Mouse (Mus musculus) lung, embryonic 16.5 days (tissue): Measurements from ENCODE around the gene Il3. TPM values are rescaled to one million over a fixed set of nuclear protein-coding genes. Genes with fewer than 3 reads are reported as not detected.

ENCODE experiments used
- ATAC-seq: fragments of 200-750 bp; cut with Nextera tagmentation; 2 replicates; pipeline ENCODE4 v1.8.0; 2017; ENCODE audit warnings: low read depth, mild to moderate bottlenecking, moderate library complexity
- H3K27ac ChIP-seq: fragments of 300-500 bp; sonication (generic); 2 replicates; pipeline ENCODE4 v1.5.1; 2014; ENCODE audit warnings: mild to moderate bottlenecking, control low read depth, low read length
- H3K27me3 ChIP-seq: fragments of 300-500 bp; sonication (generic); 2 replicates; pipeline ENCODE4 v1.6.1; 2014; ENCODE audit warnings: low read depth, low read length, mixed read lengths; ENCODE audit not compliant: control insufficient read depth, insufficient read depth
- H3K36me3 ChIP-seq: fragments of 300-500 bp; sonication (generic); 2 replicates; pipeline ENCODE4 v1.6.1; 2014; ENCODE audit warnings: low read length; ENCODE audit not compliant: control insufficient read depth, insufficient read depth
- H3K4me1 ChIP-seq: fragments of 300-500 bp; sonication (generic); replicated peaks from 2 replicates; pipeline ENCODE4 v1.6.1; 2014; ENCODE audit warnings: low read length, mixed read lengths; ENCODE audit not compliant: control insufficient read depth, insufficient read depth
- H3K4me2 ChIP-seq: fragments of 300-500 bp; sonication (generic); 2 replicates; pipeline ENCODE4 v1.6.1; 2014; ENCODE audit warnings: low read depth, low read length, control low read depth
- H3K4me3 ChIP-seq: fragments of 300-500 bp; sonication (generic); 2 replicates; pipeline ENCODE4 v1.5.1; 2014; ENCODE audit warnings: mild to moderate bottlenecking, low read length, control low read depth
- H3K9ac ChIP-seq: fragments of 300-500 bp; sonication (generic); 2 replicates; pipeline ENCODE4 v1.6.1; 2014; ENCODE audit warnings: low read length, control low read depth
- H3K9me3 ChIP-seq: fragments of 300-500 bp; sonication (generic); 2 replicates; pipeline ENCODE4 v1.6.1; 2016; ENCODE audit warnings: low read length; ENCODE audit not compliant: control insufficient read depth
- WGBS: fragments of 180-500 bp; shearing (Covaris S2); extraction: QIAGEN DNeasy Blood & Tissue Kit; methylation state at CpG from one replicate; pipeline ENCODE4 v1.1.7; 2014; 5-methylcytosine and 5-hydroxymethylcytosine counted together
- polyA plus RNA-seq: library from polyadenylated mRNA; unstranded; fragments of >200 nt; fragmentation: Nextera tagmentation; extraction: Ambion mirVana; gene quantifications from 2 replicates; pipeline ENCODE4 v1.2.1, GENCODE M21; 2015

Il3 gene
- polyA plus RNA-seq, 1 experiment from 2014 or later: not detected

GRCm38 (mm10) chr11:54224475-54224986 lies 42.5 kb downstream of the Il3 start:
- Histone ChIP-seq H3K27ac (no peak overlapping the region), H3K9ac (no peak overlapping the region), H3K27me3 (no peaks in the 10 kb centered on the region), H3K9me3 (no peaks in the 10 kb centered on the region), H3K4me2 (no peak overlapping the region), H3K4me1 (no peaks in the 10 kb centered on the region), H3K36me3 (no peaks in the 10 kb centered on the region), H3K4me3 (no peak overlapping the region)
- no peak for ATAC-seq
- 75% methylated on average over 5 of the region's 5 CpGs for WGBS

GRCm38 (mm10) chr11:54223637-54224474 lies 43.2 kb downstream of the Il3 start:
- Histone ChIP-seq H3K27me3 (no peaks in the 10 kb centered on the region), H3K4me1 (no peaks in the 10 kb centered on the region), H3K4me3 (no peak overlapping the region), H3K4me2 (no peak overlapping the region), H3K9ac (no peak overlapping the region), H3K27ac (no peak overlapping the region), H3K36me3 (no peaks in the 10 kb centered on the region), H3K9me3 (no peaks in the 10 kb centered on the region)
- ATAC-seq: no peak
- 72% methylated on average over 9 of the region's 9 CpGs for WGBS

GRCm38 (mm10) chr11:54219903-54220740 lies 47.0 kb downstream of the Il3 start:
- no peak overlapping the region for H3K9ac ChIP-seq
- H3K4me3 ChIP-seq: no peak overlapping the region
- H3K27ac ChIP-seq: no peak overlapping the region
- H3K4me1 ChIP-seq: no peaks in the 10 kb centered on the region
- H3K9me3 ChIP-seq: no peaks in the 10 kb centered on the region
- H3K4me2 ChIP-seq: no peak overlapping the region
- H3K27me3 ChIP-seq: no peaks in the 10 kb centered on the region
- 19% methylated on average over 6 of the region's 6 CpGs for WGBS
- H3K36me3 ChIP-seq: no peaks in the 10 kb centered on the region
- ATAC-seq: no peak

DNA sequence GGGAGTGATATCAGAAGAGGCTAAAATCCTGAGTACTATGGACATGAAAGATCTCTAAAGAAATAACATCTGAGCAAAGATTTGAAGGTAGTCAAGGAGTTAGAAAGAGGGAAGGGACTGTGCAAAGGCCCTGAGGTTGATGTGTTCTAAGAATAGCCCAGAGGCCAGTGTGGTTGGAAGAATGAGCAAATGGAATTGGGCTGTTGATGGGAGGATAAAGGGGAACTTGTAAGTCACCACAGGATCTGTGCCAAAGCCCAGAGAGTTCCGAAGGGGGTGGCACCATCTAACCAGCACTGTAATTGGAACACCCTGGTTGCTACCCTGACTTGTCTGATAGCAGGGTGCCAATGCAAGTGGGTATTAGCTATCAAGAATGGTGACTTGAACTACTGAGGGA lies 47.9 kb downstream of the Il3 start:
- H3K4me3 ChIP-seq: no peak overlapping the region
- no peaks in the 10 kb centered on the region for H3K9me3 ChIP-seq
- no peak overlapping the region for H3K9ac ChIP-seq
- no peaks in the 10 kb centered on the region for H3K27me3 ChIP-seq
- ATAC-seq: no peak
- H3K4me1 ChIP-seq: no peaks in the 10 kb centered on the region
- WGBS: 84% methylated on average over 1 of the region's 1 CpGs
- no peak overlapping the region for H3K4me2 ChIP-seq
- H3K27ac ChIP-seq: no peak overlapping the region
- no peaks in the 10 kb centered on the region for H3K36me3 ChIP-seq

DNA sequence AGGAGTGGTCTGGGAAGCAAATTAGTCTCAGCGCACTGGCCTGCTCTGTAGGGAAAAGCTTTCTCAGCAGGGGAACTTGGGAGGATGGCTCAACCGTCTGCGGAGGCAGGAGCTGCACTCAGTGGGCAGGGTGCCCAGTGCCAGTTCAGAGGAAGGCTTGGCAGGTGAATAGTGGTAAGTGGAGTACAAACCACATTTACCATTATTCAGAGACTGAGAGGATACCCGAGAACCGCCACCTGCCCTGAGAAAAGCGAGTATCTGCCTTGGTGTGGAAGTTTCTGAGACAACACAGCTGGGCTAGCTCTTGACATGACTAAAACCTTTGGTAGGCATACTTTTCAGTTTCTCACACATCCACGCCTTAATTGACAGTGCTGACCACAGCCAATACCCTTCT lies 49.7 kb downstream of the Il3 start:
- 50% methylated on average over 7 of the region's 7 CpGs for WGBS
- H3K4me3 ChIP-seq: no peak overlapping the region
- H3K27ac ChIP-seq: no peak overlapping the region
- H3K27me3 ChIP-seq: no peaks in the 10 kb centered on the region
- no peak overlapping the region for H3K4me2 ChIP-seq
- H3K36me3 ChIP-seq: no peaks in the 10 kb centered on the region
- no peaks in the 10 kb centered on the region for H3K9me3 ChIP-seq
- no peak; the same call in 1 of the 2 replicates for ATAC-seq
- no peaks in the 10 kb centered on the region for H3K4me1 ChIP-seq
- H3K9ac ChIP-seq: no peak overlapping the region

GRCm38 (mm10) chr11:54216091-54216490 lies 51.0 kb downstream of the Il3 start:
- ATAC-seq: no peak
- Histone ChIP-seq H3K4me3 (no peak overlapping the region), H3K4me1 (no peaks in the 10 kb centered on the region), H3K27ac (no peak overlapping the region), H3K4me2 (no peak overlapping the region), H3K27me3 (no peaks in the 10 kb centered on the region), H3K9ac (no peak overlapping the region), H3K9me3 (no peaks in the 10 kb centered on the region), H3K36me3 (no peaks in the 10 kb centered on the region)
- WGBS: 69% methylated on average over 6 of the region's 6 CpGs

Other genes with a start within 250 kb of the Il3 start
- gene Slc22a4, start 239.2 kb downstream of the Il3 start, polyA plus RNA-seq: 0.63 and 0.69 TPM in 2 replicates
- gene Pdlim4, start 198.3 kb downstream of the Il3 start, polyA plus RNA-seq: 12.6 and 15.6 TPM in 2 replicates
- 41.4 and 47.4 TPM in 2 replicates for gene P4ha2, start 167.2 kb downstream of the Il3 start, polyA plus RNA-seq
- gene Csf2, start 17.6 kb downstream of the Il3 start, polyA plus RNA-seq: 1.2 and 2.5 TPM in 2 replicates
- 0.25 and 0.68 TPM in 2 replicates for gene Acsl6, start 36.5 kb upstream of the Il3 start, polyA plus RNA-seq
- gene Meikin, start 103.4 kb upstream of the Il3 start, polyA plus RNA-seq: not detected in 2 replicates
- gene Fnip1, start 170.9 kb upstream of the Il3 start, polyA plus RNA-seq: 10.1 and 10.3 TPM in 2 replicates